Mouse (Mus musculus) MEL (cell line): ENCODE results near the gene Olfr698.

ENCODE experiments used
- BHLHE40 ChIP-seq: IDR thresholded peaks from 2 replicates; pipeline ENCODE4 v1.6.1; 2012; ENCODE audit warnings: low read depth, mild to moderate bottlenecking, inconsistent platforms, low read length, improper control_type of control experiment, borderline replicate concordance
- CTCF ChIP-seq, 3 experiments: IDR thresholded peaks in 2 of 3; conservative IDR thresholded peaks in 1 of 3; 2 replicates each; pipeline ENCODE4 v1.5.1; 2011 to 2012; ENCODE audit warnings: low read length in 3 of 3, low read depth in 2 of 3, mild to moderate bottlenecking in 2 of 3, improper control_type of control experiment in 1 of 3, inconsistent platforms in 1 of 3, mixed read lengths in 1 of 3, moderate library complexity in 1 of 3; ENCODE audit not compliant: control insufficient read depth in 1 of 3, insufficient read depth in 1 of 3, poor library complexity in 1 of 3, severe bottlenecking in 1 of 3
- ZMIZ1 ChIP-seq: IDR thresholded peaks from 2 replicates; pipeline ENCODE4 v1.6.1; 2012; ENCODE audit warnings: low read depth, mild to moderate bottlenecking, inconsistent platforms, low read length, improper control_type of control experiment, moderate library complexity

DNA sequence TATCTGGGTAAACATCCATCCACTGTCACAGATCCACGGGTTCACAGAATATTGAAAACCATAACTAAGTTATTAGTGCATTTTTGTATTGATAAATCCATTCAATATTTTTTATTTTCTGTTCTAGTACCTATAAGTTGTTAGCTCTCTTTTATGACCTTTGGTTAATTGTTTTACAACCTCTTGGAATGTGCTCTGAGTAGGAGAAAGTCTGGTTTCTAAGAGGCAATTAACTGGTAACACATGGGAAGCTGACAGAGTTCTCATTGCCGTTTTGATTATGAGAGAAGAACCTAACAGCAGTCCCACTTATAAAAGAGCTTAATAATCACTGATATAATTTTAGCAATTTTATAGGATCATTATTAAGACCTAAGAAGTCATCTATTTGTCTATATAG lies 21.5 kb downstream of the Olfr698 start:
- TF ChIP-seq ZMIZ1 (no peak), CTCF (IDR thresholded peaks at IDR 0.05 in 2 of 3, conservative IDR thresholded peaks at IDR 0.05 in 1 of 3; ENCODE audit: control insufficient read depth in 1 of 3, insufficient read depth in 1 of 3, low read depth in 2 of 3, low read length in 3 of 3, poor library complexity in 1 of 3, severe bottlenecking in 1 of 3) (no peak), BHLHE40 (no peak)
